Mouse (Mus musculus): ENCODE data around the gene Fbh1. TPM values are rescaled to one million over a fixed set of nuclear protein-coding genes. Genes with fewer than 3 reads are reported as not detected.

The Fbh1 gene
- 10 to 100 TPM; 80.3 to 86.1 TPM for total RNA-seq (2021)

GRCm38 (mm10) chr2:11777091-11778068 is at the start of gene Fbh1, which contains the start of gene Ankrd16:
Fbh1 (minus strand) TSS chr2:11777582.
Ankrd16 (plus strand) TSS chr2:11777876.
- DNase-seq = peak; percentile 100

GRCm38 (mm10) chr2:11801299-11801930 is 24.0 kb upstream of the Fbh1 start:
- DNase-seq = no peak

- no peak for DNase-seq
Measured at GRCm38 (mm10) chr2:11797930-11798364, 20.6 kb upstream of the Fbh1 start.

GRCm38 (mm10) chr2:11794668-11795067 is 17.3 kb upstream of the Fbh1 start:
- DNase-seq = no peak

- no peak for DNase-seq
Measured at GRCm38 (mm10) chr2:11784159-11784558, 6.8 kb upstream of the Fbh1 start.

- peak; percentile 82 to 84 for DNase-seq
Measured at GRCm38 (mm10) chr2:11778087-11778823, 873 bp upstream of the Fbh1 start.

GRCm38 (mm10) chr2:11776415-11776814 is 967 bp downstream of the Fbh1 start:
- no peak for DNase-seq

GRCm38 (mm10) chr2:11775121-11775520 is 2.3 kb downstream of the Fbh1 start:
- no peak for DNase-seq

- no peak for DNase-seq
Measured at GRCm38 (mm10) chr2:11774426-11774825, 3.0 kb downstream of the Fbh1 start.

- no peak for DNase-seq
Measured at GRCm38 (mm10) chr2:11772401-11772800, 5.0 kb downstream of the Fbh1 start.

- no peak for DNase-seq
Measured at GRCm38 (mm10) chr2:11771701-11772100, 5.7 kb downstream of the Fbh1 start.

GRCm38 (mm10) chr2:11767161-11767545 is 10.2 kb downstream of the Fbh1 start:
- DNase-seq = peak in 1 of 2 experiments; percentile 6

GRCm38 (mm10) chr2:11766485-11767160 is 10.8 kb downstream of the Fbh1 start:
- DNase-seq = no peak

GRCm38 (mm10) chr2:11765694-11766093 is 11.7 kb downstream of the Fbh1 start:
- DNase-seq = peak; percentile 61 to 69

GRCm38 (mm10) chr2:11762541-11762940 is 14.8 kb downstream of the Fbh1 start:
- DNase-seq = no peak

GRCm38 (mm10) chr2:11739516-11740051 is 37.8 kb downstream of the Fbh1 start:
- DNase-seq = no peak

GRCm38 (mm10) chr2:11738794-11739193 is 38.6 kb downstream of the Fbh1 start:
- no peak for DNase-seq

GRCm38 (mm10) chr2:11735853-11736252 is 41.5 kb downstream of the Fbh1 start:
- no peak for DNase-seq

GRCm38 (mm10) chr2:11732978-11733377 is 44.4 kb downstream of the Fbh1 start:
- no peak for DNase-seq

- no peak for DNase-seq
Measured at GRCm38 (mm10) chr2:11729091-11729490, 48.3 kb downstream of the Fbh1 start.

GRCm38 (mm10) chr2:11727574-11727973 is 49.8 kb downstream of the Fbh1 start:
- no peak for DNase-seq

GRCm38 (mm10) chr2:11722564-11722963 is 54.8 kb downstream of the Fbh1 start:
- DNase-seq = no peak
